Mouse (Mus musculus) brain, embryonic 14.5 days (tissue): Measurements from ENCODE around the gene Rbfox3. TPM values are rescaled to one million over a fixed set of nuclear protein-coding genes. Genes with fewer than 3 reads are reported as not detected.

Source experiments
- DNase-seq: peaks from one replicate; pipeline ENCODE4 v3.0.0-alpha.2; 2011; ENCODE audit warnings: low read depth
- CTCF ChIP-seq: fragments of 200-500 bp; IDR thresholded peaks from 2 replicates; pipeline ENCODE4 v1.5.1; 2012; ENCODE audit warnings: inconsistent platforms, mild to moderate bottlenecking, moderate library complexity, borderline replicate concordance; ENCODE audit not compliant: insufficient read depth, insufficient read length; ENCODE audit errors: extremely low read depth
- POLR2A ChIP-seq: fragments of 200-500 bp; IDR thresholded peaks from 2 replicates; pipeline ENCODE4 v1.6.1; 2012; ENCODE audit warnings: mild to moderate bottlenecking, inconsistent platforms, borderline replicate concordance; ENCODE audit not compliant: poor library complexity, insufficient read depth, insufficient read length, severe bottlenecking; ENCODE audit errors: extremely low read depth
- polyA plus RNA-seq: library from polyadenylated mRNA; depleted of rRNA; stranded (reverse); fragments of >200 nt; gene quantifications from 2 replicates; pipeline ENCODE4 v1.2.3, GENCODE M21; 2012

Gene Rbfox3
- polyA plus RNA-seq, 1 experiment: 37.6 TPM

GRCm38 (mm10) chr11:118512257-118512910 lies 399.0 kb downstream of the Rbfox3 start:
- peak; percentile 61 for DNase-seq
- TF ChIP-seq POLR2A (no peak), CTCF (no peak)

GRCm38 (mm10) chr11:118511851-118512250 lies 399.5 kb downstream of the Rbfox3 start:
- TF ChIP-seq POLR2A (no peak), CTCF (no peak)
- DNase-seq: peak; percentile 89

- TF ChIP-seq POLR2A (no peak), CTCF (no peak)
- DNase-seq: no peak
Observed at GRCm38 (mm10) chr11:118508341-118508740, 403.1 kb downstream of the Rbfox3 start.

GRCm38 (mm10) chr11:118507904-118508303 lies 403.5 kb downstream of the Rbfox3 start:
- peak; percentile 83 for DNase-seq
- TF ChIP-seq CTCF (peak; percentile 97), POLR2A (no peak)

- no peak for DNase-seq
- TF ChIP-seq CTCF (no peak), POLR2A (no peak)
Observed at GRCm38 (mm10) chr11:118507095-118507494, 404.3 kb downstream of the Rbfox3 start.

GRCm38 (mm10) chr11:118504180-118504454 lies 407.3 kb downstream of the Rbfox3 start:
- no peak for TF ChIP-seq CTCF
- no peak for DNase-seq

- DNase-seq: no peak
- TF ChIP-seq CTCF: no peak
- TF ChIP-seq POLR2A: no peak
Observed at GRCm38 (mm10) chr11:118503418-118504179, 407.8 kb downstream of the Rbfox3 start.

- no peak for DNase-seq
- TF ChIP-seq CTCF (no peak), POLR2A (no peak)
Observed at GRCm38 (mm10) chr11:118502990-118503389, 408.4 kb downstream of the Rbfox3 start.

- DNase-seq: no peak
- no peak for TF ChIP-seq CTCF
Observed at GRCm38 (mm10) chr11:118496066-118496689, 415.2 kb downstream of the Rbfox3 start.

GRCm38 (mm10) chr11:118495065-118495464 lies 416.3 kb downstream of the Rbfox3 start:
- no peak for DNase-seq
- TF ChIP-seq CTCF (no peak), POLR2A (no peak)

- TF ChIP-seq CTCF (no peak), POLR2A (no peak)
- DNase-seq: no peak
Observed at GRCm38 (mm10) chr11:118494001-118494737, 417.2 kb downstream of the Rbfox3 start.
